Mouse (Mus musculus): ENCODE results near the gene Depp1.

- TF ChIP-seq CTCF (IDR thresholded peaks at IDR 0.05; ENCODE audit: low read depth, low read length) = no peak
- no peak for TF ChIP-seq POLR2A (IDR thresholded peaks at IDR 0.05; ENCODE audit: borderline replicate concordance, low read depth, low read length)
Observed at GRCm38 (mm10) chr6:116693639-116694038, 43.2 kb downstream of the Depp1 start.
